Mouse (Mus musculus) limb, embryonic 13.5 days (tissue): ENCODE data around the gene Sdcbp2. TPM values are rescaled to one million over a fixed set of nuclear protein-coding genes. Genes with fewer than 3 reads are reported as not detected.
A peak's percentile ranks its signal among the peaks of the same experiment; 100 is the strongest.

Experiments used
- ATAC-seq: fragments of 200-750 bp; cut with Nextera tagmentation; 2 replicates; pipeline ENCODE4 v1.8.0; 2017; ENCODE audit warnings: low read depth, moderate number of reproducible peaks, moderate TSS enrichment; ENCODE audit not compliant: low FRiP score
- H3K27ac ChIP-seq: fragments of 300-500 bp; sonication (generic); 2 replicates; pipeline ENCODE4 v1.5.1; 2015; ENCODE audit warnings: inconsistent platforms, mild to moderate bottlenecking, moderate library complexity
- H3K27me3 ChIP-seq: fragments of 300-500 bp; sonication (generic); 2 replicates; pipeline ENCODE4 v1.6.1; 2015; ENCODE audit warnings: mild to moderate bottlenecking, inconsistent platforms
- H3K36me3 ChIP-seq: fragments of 300-500 bp; sonication (generic); 2 replicates; pipeline ENCODE4 v1.6.1; 2015; ENCODE audit warnings: inconsistent platforms, mild to moderate bottlenecking, moderate library complexity
- H3K4me1 ChIP-seq: fragments of 300-500 bp; sonication (generic); 2 replicates; pipeline ENCODE4 v1.6.1; 2015; ENCODE audit warnings: inconsistent platforms
- H3K4me2 ChIP-seq: fragments of 300-500 bp; sonication (generic); replicated peaks from 2 replicates; pipeline ENCODE4 v1.6.1; 2015; ENCODE audit warnings: inconsistent platforms, mild to moderate bottlenecking, moderate library complexity
- H3K4me3 ChIP-seq: fragments of 300-500 bp; sonication (generic); 2 replicates; pipeline ENCODE4 v1.5.1; 2015; ENCODE audit warnings: moderate library complexity, mild to moderate bottlenecking, inconsistent platforms
- H3K9ac ChIP-seq: fragments of 300-500 bp; sonication (generic); 2 replicates; pipeline ENCODE4 v1.6.1; 2015; ENCODE audit warnings: mild to moderate bottlenecking, inconsistent platforms
- H3K9me3 ChIP-seq: fragments of 300-500 bp; sonication (generic); 2 replicates; pipeline ENCODE4 v1.6.1; 2016; ENCODE audit warnings: inconsistent platforms
- WGBS: fragments of 180-500 bp; shearing (Covaris S2); methylation state at CpG from one replicate; pipeline ENCODE4 v1.1.7; 2015; 5-methylcytosine and 5-hydroxymethylcytosine counted together
- polyA plus RNA-seq: library from polyadenylated mRNA; unstranded; fragments of >200 nt; fragmentation: Nextera tagmentation; extraction: Ambion mirVana; gene quantifications from 2 replicates; pipeline ENCODE4 v1.2.1, GENCODE M21; 2015

Gene Sdcbp2
- 0.76 and 1.5 TPM in 2 replicates for polyA plus RNA-seq

DNA sequence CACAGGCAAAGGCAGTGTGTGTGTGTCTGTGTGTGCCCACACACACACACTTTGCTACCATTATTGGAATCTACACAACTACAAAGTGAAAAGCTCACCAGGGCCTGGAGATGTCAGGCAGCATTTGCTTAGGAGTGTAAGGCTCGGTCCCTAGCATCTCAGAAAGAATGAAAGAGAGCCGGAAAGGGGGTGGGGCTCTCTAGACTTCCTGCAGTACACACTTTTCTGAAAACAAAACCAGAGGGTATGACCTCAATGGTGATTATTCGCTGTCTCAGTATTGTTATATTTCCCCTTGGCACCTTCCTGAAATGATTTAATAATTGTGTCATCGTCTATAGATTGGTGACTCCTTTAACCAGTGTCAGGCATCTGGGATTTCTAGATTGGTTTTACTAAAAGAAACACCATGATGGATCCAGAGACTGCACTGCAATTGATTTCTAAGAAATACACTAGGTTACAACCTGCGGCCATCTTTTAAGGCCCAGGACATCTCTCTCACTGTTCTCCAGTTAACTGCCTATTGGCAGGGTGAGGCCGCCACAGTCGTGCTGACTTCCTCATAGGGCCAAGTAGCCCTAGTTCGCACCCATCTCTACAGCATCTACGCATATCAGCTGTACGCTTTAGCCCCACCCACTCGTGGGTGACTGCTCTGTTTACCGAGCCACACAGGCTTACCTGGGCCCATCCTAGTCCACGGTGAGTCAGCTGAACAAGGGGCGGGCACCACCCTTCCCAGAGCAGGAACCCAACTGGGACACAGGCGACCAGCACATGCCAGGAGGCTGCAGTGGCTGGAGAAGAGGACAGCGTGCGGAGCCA is at the start of gene Sdcbp2:
TSS of gene Sdcbp2 (plus strand) at position 750 of the 828 bp plus-strand sequence.
- Histone ChIP-seq H3K27me3 (no peaks in the 10 kb centered on the region), H3K9ac (no peak within 1 kb of the TSS), H3K9me3 (no peaks in the 10 kb centered on the region), H3K27ac (no peak within 1 kb of the TSS), H3K4me2 (no peak within 1 kb of the TSS), H3K4me3 (no peak within 1 kb of the TSS), H3K4me1 (peaks cover 11% of the 10 kb centered on the region), H3K36me3 (0 out of 2 replicates have a peak, but pooled peaks cover 3% of the 10 kb centered on the region)
- WGBS = 74% methylated on average over 17 of the region's 17 CpGs
- no peak for ATAC-seq

DNA sequence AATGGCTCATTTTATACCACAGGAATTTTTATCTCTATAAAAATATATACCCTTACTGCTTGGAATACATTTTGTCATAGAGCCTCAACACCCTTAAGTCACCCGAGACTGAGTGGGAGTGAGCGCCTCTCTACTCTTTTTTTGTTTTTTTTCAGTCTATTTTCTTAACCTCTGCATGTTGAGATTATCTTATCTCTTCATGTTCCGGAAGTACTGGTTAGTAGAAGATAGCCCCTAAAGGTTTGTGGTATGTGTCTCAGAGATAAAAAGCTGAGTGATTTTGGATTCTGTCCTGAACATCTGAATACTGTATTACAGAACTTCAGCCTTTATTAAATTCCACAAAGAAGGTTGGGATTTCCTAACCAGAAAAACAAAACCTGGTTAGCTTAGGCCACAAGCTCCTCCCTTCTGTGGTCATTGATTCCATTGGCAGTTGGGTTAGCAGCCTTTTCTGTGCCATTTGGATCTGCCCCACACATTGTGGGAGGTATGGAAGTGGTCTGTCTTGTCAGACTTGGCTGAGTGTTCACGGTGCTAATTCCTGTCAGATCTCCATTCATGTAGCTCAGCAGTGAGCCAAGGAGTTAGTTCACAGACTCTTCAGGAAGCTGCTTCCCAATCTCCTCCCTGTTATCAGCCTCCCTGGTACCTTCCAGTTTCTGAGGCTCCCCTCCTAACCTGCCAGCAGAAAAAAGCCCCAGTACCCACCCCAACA is 47.9 kb upstream of the Sdcbp2 start:
- H3K27ac ChIP-seq = no peak overlapping the region
- H3K4me1 ChIP-seq = no peaks in the 10 kb centered on the region
- H3K9ac ChIP-seq = no peak overlapping the region
- H3K4me2 ChIP-seq = no peak overlapping the region
- no peak for ATAC-seq
- H3K36me3 ChIP-seq = peaks cover 20% of the 10 kb centered on the region
- 71% methylated on average over 4 of the region's 4 CpGs for WGBS
- no peak overlapping the region for H3K4me3 ChIP-seq
- no peaks in the 10 kb centered on the region for H3K27me3 ChIP-seq
- no peaks in the 10 kb centered on the region for H3K9me3 ChIP-seq

GRCm38 (mm10) chr2:151525520-151525919 is 46.9 kb upstream of the Sdcbp2 start:
- ATAC-seq = no peak

GRCm38 (mm10) chr2:151528066-151528465 is 44.4 kb upstream of the Sdcbp2 start:
- Histone ChIP-seq H3K9ac (no peak overlapping the region), H3K9me3 (no peaks in the 10 kb centered on the region), H3K4me2 (no peak overlapping the region), H3K27ac (no peak overlapping the region), H3K4me3 (no peak overlapping the region), H3K4me1 (no peaks in the 10 kb centered on the region), H3K27me3 (no peaks in the 10 kb centered on the region), H3K36me3 (no peaks in the 10 kb centered on the region; the same call in 1 of the 2 replicates)
- 65% methylated on average over 1 of the region's 1 CpGs for WGBS
- ATAC-seq = no peak

More at GRCm38 (mm10) chr2:151525520-151525919, 46.9 kb upstream of the Sdcbp2 start:
- Histone ChIP-seq H3K4me2 (no peak overlapping the region), H3K9ac (no peak overlapping the region), H3K4me3 (no peak overlapping the region), H3K36me3 (peaks cover 10% of the 10 kb centered on the region), H3K27ac (no peak overlapping the region), H3K27me3 (no peaks in the 10 kb centered on the region), H3K4me1 (no peaks in the 10 kb centered on the region), H3K9me3 (no peaks in the 10 kb centered on the region)
- WGBS = 72% methylated on average over 2 of the region's 2 CpGs

DNA sequence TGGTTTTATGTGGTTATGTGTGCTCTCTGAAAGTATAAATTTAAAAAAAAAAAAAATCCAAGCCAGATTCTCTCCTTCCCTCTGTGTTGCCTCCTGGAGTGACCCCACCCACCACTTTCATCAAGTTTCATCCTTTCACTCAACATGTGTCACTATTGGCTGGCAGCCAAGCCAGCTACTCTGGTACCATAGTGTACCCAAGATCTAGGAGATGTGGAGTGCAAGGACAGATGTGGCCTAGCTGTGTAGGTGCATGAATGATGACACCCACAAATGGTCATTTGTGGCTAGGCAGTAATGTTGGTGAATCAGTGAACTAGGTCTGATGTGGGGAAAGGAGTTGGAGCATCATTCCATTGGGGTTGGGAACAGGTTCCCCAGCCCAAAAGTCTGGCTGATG is 43.3 kb upstream of the Sdcbp2 start:
- H3K9me3 ChIP-seq = no peaks in the 10 kb centered on the region
- H3K27me3 ChIP-seq = no peaks in the 10 kb centered on the region
- no peaks in the 10 kb centered on the region; the same call in 1 of the 2 replicates for H3K36me3 ChIP-seq
- H3K4me2 ChIP-seq = no peak overlapping the region
- H3K27ac ChIP-seq = no peak overlapping the region
- no peaks in the 10 kb centered on the region for H3K4me1 ChIP-seq
- no peak overlapping the region for H3K4me3 ChIP-seq
- no peak overlapping the region for H3K9ac ChIP-seq
- ATAC-seq = no peak; the same call in 1 of the 2 replicates

- H3K27me3 ChIP-seq = no peaks in the 10 kb centered on the region
- no peak overlapping the region for H3K4me2 ChIP-seq
- ATAC-seq = no peak
- no peak overlapping the region for H3K27ac ChIP-seq
- no peaks in the 10 kb centered on the region; the same call in 1 of the 2 replicates for H3K36me3 ChIP-seq
- whole genome bisulfite sequencing = 59% methylated on average over 8 of the region's 8 CpGs
- H3K9me3 ChIP-seq = no peaks in the 10 kb centered on the region
- H3K9ac ChIP-seq = no peak overlapping the region
- H3K4me1 ChIP-seq = no peaks in the 10 kb centered on the region
- H3K4me3 ChIP-seq = no peak overlapping the region
These were observed 41.8 kb upstream of the Sdcbp2 start for GRCm38 (mm10) chr2:151530378-151531230.

GRCm38 (mm10) chr2:151533632-151534031 is 38.8 kb upstream of the Sdcbp2 start:
- no peak overlapping the region for H3K9ac ChIP-seq
- H3K27me3 ChIP-seq = no peaks in the 10 kb centered on the region
- H3K27ac ChIP-seq = no peak overlapping the region
- WGBS = 79% methylated on average over 6 of the region's 6 CpGs
- H3K9me3 ChIP-seq = no peaks in the 10 kb centered on the region
- no peak overlapping the region for H3K4me3 ChIP-seq
- no peak for ATAC-seq
- H3K4me1 ChIP-seq = 0 out of 2 replicates have a peak, but pooled peaks cover 3% of the 10 kb centered on the region
- no peaks in the 10 kb centered on the region for H3K36me3 ChIP-seq
- H3K4me2 ChIP-seq = no peak overlapping the region

GRCm38 (mm10) chr2:151535961-151536617 is 36.3 kb upstream of the Sdcbp2 start:
- no peak overlapping the region for H3K27ac ChIP-seq
- H3K4me1 ChIP-seq = 0 out of 2 replicates have a peak, but pooled peaks cover 3% of the 10 kb centered on the region
- H3K36me3 ChIP-seq = no peaks in the 10 kb centered on the region
- no peak overlapping the region for H3K9ac ChIP-seq
- WGBS = 75% methylated on average over 1 of the region's 1 CpGs
- no peak overlapping the region for H3K4me2 ChIP-seq
- peak; percentile 32; the same call in 1 of the 2 replicates for ATAC-seq
- H3K9me3 ChIP-seq = no peaks in the 10 kb centered on the region
- no peaks in the 10 kb centered on the region for H3K27me3 ChIP-seq
- no peak overlapping the region for H3K4me3 ChIP-seq

DNA sequence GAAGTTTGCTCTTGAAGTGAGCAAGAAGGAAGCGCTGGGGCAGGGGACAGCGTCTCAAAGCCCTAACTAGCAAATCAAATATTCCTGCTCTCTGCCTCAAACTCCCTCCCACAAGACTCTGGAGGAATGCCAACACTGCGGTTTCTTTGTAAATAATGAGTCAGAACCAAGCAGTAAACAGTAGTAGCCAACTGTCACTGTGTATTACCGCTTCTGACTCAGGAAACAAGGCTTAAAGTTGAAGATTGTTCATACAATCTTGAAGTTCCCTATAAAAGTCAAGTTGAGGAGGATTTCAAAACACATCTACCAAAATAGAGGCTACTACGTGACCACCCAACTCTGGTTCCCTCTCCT is 35.8 kb upstream of the Sdcbp2 start:
- Histone ChIP-seq H3K4me2 (no peak overlapping the region), H3K27ac (no peak overlapping the region), H3K27me3 (no peaks in the 10 kb centered on the region), H3K4me3 (no peak overlapping the region), H3K9ac (no peak overlapping the region), H3K4me1 (peaks cover 7% of the 10 kb centered on the region), H3K36me3 (no peaks in the 10 kb centered on the region), H3K9me3 (no peaks in the 10 kb centered on the region)
- 63% methylated on average over 5 of the region's 5 CpGs for WGBS
- ATAC-seq = no peak

DNA sequence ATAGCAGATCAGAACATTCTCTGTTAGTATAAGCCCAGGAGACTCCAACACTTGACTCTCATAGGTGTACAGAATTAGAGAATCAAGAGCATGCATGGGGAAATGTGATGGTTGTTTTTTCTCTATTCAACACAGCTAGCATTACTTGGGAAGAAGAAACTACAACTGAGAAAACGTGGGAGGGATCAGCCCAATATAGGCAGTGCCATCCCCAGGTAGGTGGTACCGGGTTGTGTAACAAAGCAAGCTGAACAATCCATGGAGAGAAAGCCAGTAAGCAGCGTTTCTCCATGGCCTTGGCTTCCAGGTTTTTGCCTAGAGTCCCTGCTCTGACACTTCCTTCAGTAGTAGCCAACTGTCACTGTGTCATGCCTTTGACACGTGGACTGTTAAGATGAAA is 33.8 kb upstream of the Sdcbp2 start:
- H3K36me3 ChIP-seq = no peaks in the 10 kb centered on the region
- no peaks in the 10 kb centered on the region for H3K27me3 ChIP-seq
- no peak overlapping the region for H3K4me2 ChIP-seq
- H3K27ac ChIP-seq = no peak overlapping the region
- peaks cover 15% of the 10 kb centered on the region for H3K4me1 ChIP-seq
- no peak overlapping the region for H3K9ac ChIP-seq
- ATAC-seq = no peak
- no peaks in the 10 kb centered on the region for H3K9me3 ChIP-seq
- WGBS = 49% methylated on average over 4 of the region's 4 CpGs
- no peak overlapping the region for H3K4me3 ChIP-seq

GRCm38 (mm10) chr2:151542323-151543062 is 29.9 kb upstream of the Sdcbp2 start, which contains the start of gene Fkbp1a:
Fkbp1a (plus strand) TSS chr2:151542483.
- no peaks in the 10 kb centered on the region for H3K9me3 ChIP-seq
- peak within 1 kb of the TSS; percentile 96 for H3K4me3 ChIP-seq
- H3K4me2 ChIP-seq = peak within 1 kb of the TSS; percentile 87
- peak; percentile 96 for ATAC-seq
- peaks cover 32% of the 10 kb centered on the region for H3K36me3 ChIP-seq
- H3K9ac ChIP-seq = peak within 1 kb of the TSS; percentile 93
- H3K27ac ChIP-seq = peak within 1 kb of the TSS; percentile 94
- H3K27me3 ChIP-seq = no peaks in the 10 kb centered on the region
- H3K4me1 ChIP-seq = peaks cover 33% of the 10 kb centered on the region
- under 1% methylated on average over 73 of the region's 93 CpGs for WGBS
